In the genomic region with DNA sequence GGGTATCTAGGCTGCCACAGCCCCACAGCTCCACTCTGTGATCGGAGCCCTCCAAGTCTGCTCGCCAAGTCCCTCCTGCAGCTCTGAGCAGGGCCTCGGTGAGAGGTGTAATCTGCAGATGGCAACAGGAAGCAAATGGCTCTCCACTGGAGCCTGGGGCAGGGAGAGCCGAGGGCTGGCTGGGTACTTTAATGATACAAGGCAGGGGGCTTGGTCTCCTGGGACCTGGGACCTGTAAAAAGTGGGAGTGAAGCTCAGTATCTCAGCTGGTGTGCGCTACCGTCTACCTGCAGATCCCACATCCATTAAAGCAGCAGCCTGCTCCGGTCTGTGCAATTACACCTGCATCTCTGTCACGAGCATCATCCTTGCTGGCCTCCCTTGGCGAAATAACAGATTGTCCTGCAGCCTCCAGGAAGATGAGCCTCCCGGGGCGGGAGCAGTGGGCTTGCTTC, we compare ENCODE assay signal across 21 mouse cellular contexts.
A peak's percentile ranks its signal among the peaks of the same experiment; 100 is the strongest.
DNase-seq lines count a peak whose midpoint lies in the region; ATAC-seq lines count a peak whose summit lies in the region.
"Had no signal": no experiment of that assay in that cellular context is flagged by ENCODE, and none has a peak within 500 bp of the region (broad histone marks: within the 10 kb centered on the region; RNA-seq: fewer than 3 reads in every experiment).

No protein-coding gene starts in this region.

- peaks cover 49% of the 10 kb centered on the region for H3K4me1 ChIP-seq in hindbrain, embryonic 13.5 days (replicated peaks)
- H3K4me1 ChIP-seq in hindbrain, embryonic 11.5 days (replicated peaks; ENCODE audit: control insufficient read depth, insufficient read depth, low read length): no peaks in the 10 kb centered on the region
- peaks cover 51% of the 10 kb centered on the region for H3K4me1 ChIP-seq in neural tube, embryonic 13.5 days (replicated peaks)
- H3K4me1 ChIP-seq in intestine, embryonic 15.5 days (replicated peaks): peaks cover 19% of the 10 kb centered on the region; the same call in 1 of the 2 replicates
- H3K4me1 ChIP-seq: megakaryocyte, embryonic 14.5 days had no signal

- ATAC-seq in hindbrain, embryonic 13.5 days (ENCODE audit: low FRiP score): no peak
- ATAC-seq in hindbrain, embryonic 11.5 days (ENCODE audit: low FRiP score): no peak
- ATAC-seq in neural tube, embryonic 13.5 days (ENCODE audit: low read depth): no peak
- no peak for ATAC-seq in intestine, embryonic 15.5 days
- ATAC-seq: forebrain, embryonic 15.5 days; liver, postnatal 0 days had no signal

- 0 out of 2 replicates have a peak, but pooled peaks cover 2% of the 10 kb centered on the region for H3K27me3 ChIP-seq in hindbrain, embryonic 13.5 days
- no peaks in the 10 kb centered on the region for H3K27me3 ChIP-seq in hindbrain, embryonic 11.5 days (ENCODE audit: control insufficient read depth, insufficient read depth, low read length)
- no peaks in the 10 kb centered on the region for H3K27me3 ChIP-seq in neural tube, embryonic 13.5 days
- H3K27me3 ChIP-seq in intestine, embryonic 15.5 days (replicated peaks): no peaks in the 10 kb centered on the region
- H3K27me3 ChIP-seq: CH12.LX; forebrain, embryonic 15.5 days; megakaryocyte, embryonic 14.5 days had no signal

- no peak overlapping the region for H3K4me3 ChIP-seq in hindbrain, embryonic 13.5 days
- no peak overlapping the region for H3K4me3 ChIP-seq in hindbrain, embryonic 11.5 days (ENCODE audit: low read depth, low read length)
- H3K4me3 ChIP-seq in neural tube, embryonic 13.5 days: no peak overlapping the region
- H3K4me3 ChIP-seq in intestine, embryonic 15.5 days (replicated peaks): no peak overlapping the region
- H3K4me3 ChIP-seq: forebrain, embryonic 15.5 days; limb, embryonic 10.5 days; megakaryocyte, embryonic 14.5 days; stomach, embryonic 15.5 days had no signal

- 62% methylated on average over 11 of the region's 11 CpGs for WGBS in hindbrain, embryonic 13.5 days
- 70% methylated on average over 11 of the region's 11 CpGs for WGBS in hindbrain, embryonic 11.5 days
- 38% methylated on average over 11 of the region's 11 CpGs for WGBS in neural tube, embryonic 13.5 days
- 61% methylated on average over 11 of the region's 11 CpGs for WGBS in intestine, embryonic 15.5 days

- no peak overlapping the region for H3K4me2 ChIP-seq in hindbrain, embryonic 13.5 days
- H3K4me2 ChIP-seq in hindbrain, embryonic 11.5 days (replicated peaks; ENCODE audit: low read depth, low read length): no peak overlapping the region
- no peak overlapping the region for H3K4me2 ChIP-seq in neural tube, embryonic 13.5 days
- H3K4me2 ChIP-seq in intestine, embryonic 15.5 days (replicated peaks): no peak overlapping the region
- H3K4me2 ChIP-seq: forebrain, embryonic 15.5 days; stomach, embryonic 15.5 days had no signal

- no peak for DNase-seq in hindbrain, embryonic 11.5 days (ENCODE audit: low spot score)
- no peak for DNase-seq in neural tube, embryonic 10.5 days (ENCODE audit: extremely low spot score, low spot score)
- DNase-seq in cerebellum, postnatal 14 days: peak; percentile 45 to 66
- DNase-seq in layer of hippocampus, postnatal 14 days (ENCODE audit: low spot score in 2 of 2): no peak
- no peak for DNase-seq in testis, postnatal 10 days (ENCODE audit: low spot score)
- DNase-seq: embryo, embryonic 11 days; gastrocnemius, postnatal 36 days; heart, postnatal 10 days; kidney, adult 2 months; kidney, postnatal 10 days; layer of hippocampus, postnatal 36 days; liver, postnatal 0 days; lung, postnatal 14 days had no signal

- H3K9ac ChIP-seq in hindbrain, embryonic 13.5 days: 0 out of 2 replicates have a peak overlapping the region, but pooled peaks have one; percentile 8
- no peak overlapping the region for H3K9ac ChIP-seq in hindbrain, embryonic 11.5 days (ENCODE audit: low read depth, low read length)
- 0 out of 2 replicates have a peak overlapping the region, but pooled peaks have one; percentile 31 for H3K9ac ChIP-seq in neural tube, embryonic 13.5 days
- no peak overlapping the region for H3K9ac ChIP-seq in intestine, embryonic 15.5 days
- H3K9ac ChIP-seq: forebrain, embryonic 15.5 days; liver, postnatal 0 days; stomach, embryonic 15.5 days had no signal

- H3K36me3 ChIP-seq in hindbrain, embryonic 13.5 days: no peaks in the 10 kb centered on the region
- H3K36me3 ChIP-seq in hindbrain, embryonic 11.5 days (ENCODE audit: control insufficient read depth, insufficient read depth, low read length): no peaks in the 10 kb centered on the region
- H3K36me3 ChIP-seq in neural tube, embryonic 13.5 days: no peaks in the 10 kb centered on the region
- H3K36me3 ChIP-seq in intestine, embryonic 15.5 days: no peaks in the 10 kb centered on the region
- H3K36me3 ChIP-seq: forebrain, embryonic 15.5 days; limb, embryonic 10.5 days; stomach, embryonic 15.5 days had no signal

- H3K9me3 ChIP-seq in hindbrain, embryonic 13.5 days: no peaks in the 10 kb centered on the region
- no peaks in the 10 kb centered on the region for H3K9me3 ChIP-seq in hindbrain, embryonic 11.5 days (ENCODE audit: control insufficient read depth, low read length)
- H3K9me3 ChIP-seq in neural tube, embryonic 13.5 days: no peaks in the 10 kb centered on the region
- H3K9me3 ChIP-seq in intestine, embryonic 15.5 days: no peaks in the 10 kb centered on the region
- H3K9me3 ChIP-seq: forebrain, embryonic 15.5 days; limb, embryonic 10.5 days; stomach, embryonic 15.5 days had no signal

- H3K27ac ChIP-seq in hindbrain, embryonic 13.5 days: peak overlapping the region; percentile 80
- no peak overlapping the region for H3K27ac ChIP-seq in hindbrain, embryonic 11.5 days (ENCODE audit: low read depth, low read length)
- peak overlapping the region; percentile 76 for H3K27ac ChIP-seq in neural tube, embryonic 13.5 days (replicated peaks)
- no peak overlapping the region for H3K27ac ChIP-seq in intestine, embryonic 15.5 days
- H3K27ac ChIP-seq: forebrain, embryonic 15.5 days; limb, embryonic 10.5 days; stomach, embryonic 15.5 days had no signal

Comparison
In these comparisons a context has a peak if more than half of its experiments do, and no peak if none do; other contexts are left out.
1. H3K27ac ChIP-seq: peak in hindbrain, embryonic 13.5 days (single experiment) and neural tube, embryonic 13.5 days (single experiment); none in hindbrain, embryonic 11.5 days (single experiment) and intestine, embryonic 15.5 days (single experiment).
2. H3K9ac ChIP-seq: peak in hindbrain, embryonic 13.5 days (single experiment) and neural tube, embryonic 13.5 days (single experiment); none in hindbrain, embryonic 11.5 days (single experiment) and intestine, embryonic 15.5 days (single experiment).
3. DNase-seq: peak in cerebellum, postnatal 14 days (2 of 2); none in hindbrain, embryonic 11.5 days (single experiment), neural tube, embryonic 10.5 days (single experiment), layer of hippocampus, postnatal 14 days (0 of 2) and testis, postnatal 10 days (single experiment).